Mouse (Mus musculus): ENCODE measurements around the gene Bbx. TPM values are rescaled to one million over a fixed set of nuclear protein-coding genes. Genes with fewer than 3 reads are reported as not detected.

Bbx gene
- polyA plus RNA-seq, 1 experiment: 4.6 TPM

GRCm38 (mm10) chr16:50438816-50439215, 6.6 kb upstream of the Bbx start:
- H3ac ChIP-seq (ENCODE audit: control insufficient read depth, insufficient read length): no peak overlapping the region
- no peaks in the 10 kb centered on the region for H3K27me3 ChIP-seq (ENCODE audit: control insufficient read depth, insufficient read depth, insufficient read length)
- TF ChIP-seq MAX (IDR thresholded peaks at IDR 0.05; ENCODE audit: low read depth): no peak
- TF ChIP-seq MYOG (IDR thresholded peaks at IDR 0.05; ENCODE audit: control insufficient read depth in 1 of 3, insufficient read depth in 1 of 3, insufficient read length in 2 of 3, low read depth in 2 of 3): no peak
- TF ChIP-seq POLR2A (IDR thresholded peaks at IDR 0.05; ENCODE audit: insufficient read length, low read depth): no peak
- no peak for TF ChIP-seq CEBPB (IDR thresholded peaks at IDR 0.05; ENCODE audit: insufficient read depth, poor library complexity, severe bottlenecking)
- TF ChIP-seq MYOD1 (IDR thresholded peaks at IDR 0.05; ENCODE audit: control insufficient read depth in 1 of 3, insufficient read length in 2 of 3, low read depth in 2 of 3): no peak
- TF ChIP-seq SRF (IDR thresholded peaks at IDR 0.05; ENCODE audit: control insufficient read depth, insufficient read length, low read depth): no peak
- TF ChIP-seq E2F4 (IDR thresholded peaks at IDR 0.05; ENCODE audit: insufficient read depth): no peak
- TF ChIP-seq REST (IDR thresholded peaks at IDR 0.05; ENCODE audit: insufficient read depth, insufficient read length): no peak
- no peak for TF ChIP-seq POLR2AphosphoS2 (IDR thresholded peaks at IDR 0.05; ENCODE audit: insufficient read length, low read depth)
- no peak for TF ChIP-seq TCF3 (IDR thresholded peaks at IDR 0.05; ENCODE audit: insufficient read length, low read depth)
- TF ChIP-seq USF1 (IDR thresholded peaks at IDR 0.05; ENCODE audit: low read depth): no peak
- no peak overlapping the region for H3K4me2 ChIP-seq (ENCODE audit: low read depth)
- H3K79me2 ChIP-seq (ENCODE audit: control insufficient read depth, insufficient read depth): no peaks in the 10 kb centered on the region
- no peaks in the 10 kb centered on the region for H3K36me3 ChIP-seq (ENCODE audit: control insufficient read depth, insufficient read depth)
- H3K4me3 ChIP-seq: no peak overlapping the region

- Histone ChIP-seq H3K4me2 (ENCODE audit: low read depth) (no peak overlapping the region), H3ac (ENCODE audit: control insufficient read depth, insufficient read length) (no peak overlapping the region), H3K4me3 (no peak overlapping the region), H3K36me3 (ENCODE audit: control insufficient read depth, insufficient read depth) (no peaks in the 10 kb centered on the region), H3K79me2 (ENCODE audit: control insufficient read depth, insufficient read depth) (no peaks in the 10 kb centered on the region), H3K27me3 (ENCODE audit: control insufficient read depth, insufficient read depth, insufficient read length) (no peaks in the 10 kb centered on the region)
- TF ChIP-seq MYOG (IDR thresholded peaks at IDR 0.05; ENCODE audit: control insufficient read depth in 1 of 3, insufficient read depth in 1 of 3, insufficient read length in 2 of 3, low read depth in 2 of 3) (no peak), CEBPB (IDR thresholded peaks at IDR 0.05; ENCODE audit: insufficient read depth, poor library complexity, severe bottlenecking) (no peak), POLR2AphosphoS2 (IDR thresholded peaks at IDR 0.05; ENCODE audit: insufficient read length, low read depth) (no peak), TCF12 (IDR thresholded peaks at IDR 0.05; ENCODE audit: insufficient read depth, poor library complexity, severe bottlenecking) (no peak), SRF (IDR thresholded peaks at IDR 0.05; ENCODE audit: control insufficient read depth, insufficient read length, low read depth) (no peak), USF1 (IDR thresholded peaks at IDR 0.05; ENCODE audit: low read depth) (no peak), REST (IDR thresholded peaks at IDR 0.05; ENCODE audit: insufficient read depth, insufficient read length) (no peak), MAX (IDR thresholded peaks at IDR 0.05; ENCODE audit: low read depth) (no peak), TCF3 (IDR thresholded peaks at IDR 0.05; ENCODE audit: insufficient read length, low read depth) (no peak), MYOD1 (IDR thresholded peaks at IDR 0.05; ENCODE audit: control insufficient read depth in 1 of 3, insufficient read length in 2 of 3, low read depth in 2 of 3) (no peak), POLR2A (IDR thresholded peaks at IDR 0.05; ENCODE audit: insufficient read length, low read depth) (no peak), E2F4 (IDR thresholded peaks at IDR 0.05; ENCODE audit: insufficient read depth) (no peak)
Measured at GRCm38 (mm10) chr16:50437788-50438187, 5.6 kb upstream of the Bbx start.

DNA sequence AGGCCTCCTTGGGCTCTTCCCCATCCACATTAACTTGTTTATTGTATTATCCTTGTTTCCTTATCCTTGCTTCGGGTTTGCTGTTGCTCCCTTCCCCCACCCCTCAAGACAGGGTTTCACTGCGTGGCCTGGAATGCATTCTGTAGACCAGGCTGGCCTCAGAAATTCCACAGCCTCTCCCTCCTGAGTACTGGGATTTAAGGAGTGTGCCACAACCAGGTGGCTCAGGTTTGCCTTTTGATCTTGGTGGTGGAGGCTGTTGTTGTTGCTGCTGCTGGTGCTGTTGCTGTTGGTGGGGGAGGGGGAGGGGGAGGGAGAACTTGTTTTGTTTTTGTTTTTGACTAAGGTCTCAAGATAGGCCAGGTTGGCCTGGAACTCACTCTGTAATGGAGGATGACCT, 5.1 kb upstream of the Bbx start:
- Histone ChIP-seq H3K4me2 (ENCODE audit: low read depth) (no peak overlapping the region), H3ac (ENCODE audit: control insufficient read depth, insufficient read length) (no peak overlapping the region), H3K27me3 (ENCODE audit: control insufficient read depth, insufficient read depth, insufficient read length) (no peaks in the 10 kb centered on the region), H3K36me3 (ENCODE audit: control insufficient read depth, insufficient read depth) (no peaks in the 10 kb centered on the region), H3K79me2 (ENCODE audit: control insufficient read depth, insufficient read depth) (no peaks in the 10 kb centered on the region), H3K4me3 (no peak overlapping the region)
- no peak for TF ChIP-seq TCF12 (IDR thresholded peaks at IDR 0.05; ENCODE audit: insufficient read depth, poor library complexity, severe bottlenecking)
- no peak for TF ChIP-seq POLR2AphosphoS2 (IDR thresholded peaks at IDR 0.05; ENCODE audit: insufficient read length, low read depth)
- no peak for TF ChIP-seq REST (IDR thresholded peaks at IDR 0.05; ENCODE audit: insufficient read depth, insufficient read length)
- no peak for TF ChIP-seq E2F4 (IDR thresholded peaks at IDR 0.05; ENCODE audit: insufficient read depth)
- TF ChIP-seq USF1 (IDR thresholded peaks at IDR 0.05; ENCODE audit: low read depth): no peak
- no peak for TF ChIP-seq MYOD1 (IDR thresholded peaks at IDR 0.05; ENCODE audit: control insufficient read depth in 1 of 3, insufficient read length in 2 of 3, low read depth in 2 of 3)
- no peak for TF ChIP-seq MYOG (IDR thresholded peaks at IDR 0.05; ENCODE audit: control insufficient read depth in 1 of 3, insufficient read depth in 1 of 3, insufficient read length in 2 of 3, low read depth in 2 of 3)
- TF ChIP-seq POLR2A (IDR thresholded peaks at IDR 0.05; ENCODE audit: insufficient read length, low read depth): no peak
- no peak for TF ChIP-seq CEBPB (IDR thresholded peaks at IDR 0.05; ENCODE audit: insufficient read depth, poor library complexity, severe bottlenecking)
- no peak for TF ChIP-seq SRF (IDR thresholded peaks at IDR 0.05; ENCODE audit: control insufficient read depth, insufficient read length, low read depth)
- no peak for TF ChIP-seq MAX (IDR thresholded peaks at IDR 0.05; ENCODE audit: low read depth)
- TF ChIP-seq TCF3 (IDR thresholded peaks at IDR 0.05; ENCODE audit: insufficient read length, low read depth): no peak

GRCm38 (mm10) chr16:50431011-50431981, 894 bp downstream of the Bbx start:
- peaks cover 5% of the 10 kb centered on the region for H3K79me2 ChIP-seq (ENCODE audit: control insufficient read depth, insufficient read depth)
- no peaks in the 10 kb centered on the region for H3K36me3 ChIP-seq (ENCODE audit: control insufficient read depth, insufficient read depth)
- H3ac ChIP-seq (ENCODE audit: control insufficient read depth, insufficient read length): peak overlapping the region; percentile 84
- peak overlapping the region; percentile 93 for H3K4me3 ChIP-seq
- no peaks in the 10 kb centered on the region for H3K27me3 ChIP-seq (ENCODE audit: control insufficient read depth, insufficient read depth, insufficient read length)
- TF ChIP-seq TCF3 (IDR thresholded peaks at IDR 0.05; ENCODE audit: insufficient read length, low read depth): no peak
- TF ChIP-seq MYOD1 (IDR thresholded peaks at IDR 0.05; ENCODE audit: control insufficient read depth in 1 of 3, insufficient read length in 2 of 3, low read depth in 2 of 3): no peak
- TF ChIP-seq SRF (IDR thresholded peaks at IDR 0.05; ENCODE audit: control insufficient read depth, insufficient read length, low read depth): no peak
- no peak for TF ChIP-seq MAX (IDR thresholded peaks at IDR 0.05; ENCODE audit: low read depth)
- TF ChIP-seq MYOG (IDR thresholded peaks at IDR 0.05; ENCODE audit: control insufficient read depth in 1 of 3, insufficient read depth in 1 of 3, insufficient read length in 2 of 3, low read depth in 2 of 3): no peak
- TF ChIP-seq TCF12 (IDR thresholded peaks at IDR 0.05; ENCODE audit: insufficient read depth, poor library complexity, severe bottlenecking): no peak
- TF ChIP-seq E2F4 (IDR thresholded peaks at IDR 0.05; ENCODE audit: insufficient read depth): no peak
- no peak for TF ChIP-seq POLR2A (IDR thresholded peaks at IDR 0.05; ENCODE audit: insufficient read length, low read depth)
- no peak for TF ChIP-seq CEBPB (IDR thresholded peaks at IDR 0.05; ENCODE audit: insufficient read depth, poor library complexity, severe bottlenecking)
- no peak for TF ChIP-seq REST (IDR thresholded peaks at IDR 0.05; ENCODE audit: insufficient read depth, insufficient read length)
- no peak for TF ChIP-seq POLR2AphosphoS2 (IDR thresholded peaks at IDR 0.05; ENCODE audit: insufficient read length, low read depth)
- no peak for TF ChIP-seq USF1 (IDR thresholded peaks at IDR 0.05; ENCODE audit: low read depth)
- peak overlapping the region; percentile 67 for H3K4me2 ChIP-seq (ENCODE audit: low read depth)
